Mouse (Mus musculus): ENCODE measurements around the gene Slitrk4.

Slitrk4 gene

GRCm38 (mm10) chrX:64276290-64277125 lies at the start of gene Slitrk4:
Gene Slitrk4 (minus strand): TSS chrX:64276996.
- peak; percentile 17 for DNase-seq (ENCODE audit: low read depth, low spot score)

DNA sequence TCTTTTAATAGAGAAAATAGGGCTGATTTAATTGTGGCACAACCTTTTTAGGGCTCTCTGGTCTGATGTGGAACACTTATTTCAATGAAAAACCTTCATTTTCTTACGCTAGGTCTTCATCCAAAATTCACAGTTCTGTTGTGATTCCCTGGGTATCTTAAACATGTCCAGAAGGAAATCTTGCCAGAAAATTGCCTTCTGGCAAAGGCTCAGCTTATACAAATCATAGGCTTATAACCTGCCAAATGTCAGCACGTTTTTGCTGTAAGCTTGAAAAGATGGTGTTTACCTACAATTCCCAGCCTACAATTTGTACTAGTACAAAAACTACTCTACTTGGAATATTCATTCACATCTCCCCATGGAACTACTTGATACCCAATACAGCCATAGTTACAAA lies 42.7 kb upstream of the Slitrk4 start:
- DNase-seq (ENCODE audit: low read depth, low spot score): no peak

- peak; percentile 2 for DNase-seq (ENCODE audit: low read depth, low spot score)
These were observed 1.1 kb upstream of the Slitrk4 start for GRCm38 (mm10) chrX:64277991-64278301.

DNA sequence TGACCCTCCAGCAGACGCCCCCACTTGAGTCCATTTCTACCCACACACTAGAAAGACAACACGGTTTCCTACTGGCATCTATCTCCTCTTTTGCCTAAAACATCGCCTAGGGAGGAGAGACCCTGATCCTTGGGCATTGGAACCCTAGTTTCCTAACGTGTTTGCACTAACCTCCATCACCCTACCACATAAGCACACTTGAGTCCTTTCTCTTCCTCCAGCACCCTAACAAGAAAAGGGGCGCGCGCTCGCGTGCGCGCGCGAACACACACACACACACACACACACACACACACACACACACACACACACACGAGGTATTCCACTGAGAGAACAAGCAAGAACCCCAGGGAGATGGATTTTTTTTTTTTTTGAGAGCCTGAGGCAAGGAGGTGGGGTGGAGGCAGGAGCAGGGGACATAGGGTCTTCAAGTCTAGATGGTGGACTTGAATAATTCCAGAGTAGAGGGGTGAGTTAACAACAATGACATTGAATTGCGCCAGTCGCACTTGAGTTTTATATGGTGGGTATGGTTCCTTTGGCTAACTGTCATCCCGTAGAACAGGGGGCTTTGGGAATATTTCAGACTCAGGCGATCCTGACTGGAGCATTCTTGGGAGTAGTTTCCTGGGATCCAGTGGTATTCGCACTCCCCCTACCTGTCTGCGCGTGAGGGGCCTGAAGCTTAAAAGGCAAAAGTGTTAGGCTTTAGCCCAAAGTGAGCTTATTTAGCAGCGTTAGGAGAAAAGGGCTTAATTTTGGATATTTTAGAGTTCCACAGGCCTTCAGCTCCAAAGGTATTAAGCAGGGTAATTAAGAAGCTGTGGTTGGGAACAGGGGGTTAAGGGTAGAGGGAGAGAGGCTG lies 562 bp upstream of the Slitrk4 start:
- no peak for DNase-seq (ENCODE audit: low read depth, low spot score)

DNA sequence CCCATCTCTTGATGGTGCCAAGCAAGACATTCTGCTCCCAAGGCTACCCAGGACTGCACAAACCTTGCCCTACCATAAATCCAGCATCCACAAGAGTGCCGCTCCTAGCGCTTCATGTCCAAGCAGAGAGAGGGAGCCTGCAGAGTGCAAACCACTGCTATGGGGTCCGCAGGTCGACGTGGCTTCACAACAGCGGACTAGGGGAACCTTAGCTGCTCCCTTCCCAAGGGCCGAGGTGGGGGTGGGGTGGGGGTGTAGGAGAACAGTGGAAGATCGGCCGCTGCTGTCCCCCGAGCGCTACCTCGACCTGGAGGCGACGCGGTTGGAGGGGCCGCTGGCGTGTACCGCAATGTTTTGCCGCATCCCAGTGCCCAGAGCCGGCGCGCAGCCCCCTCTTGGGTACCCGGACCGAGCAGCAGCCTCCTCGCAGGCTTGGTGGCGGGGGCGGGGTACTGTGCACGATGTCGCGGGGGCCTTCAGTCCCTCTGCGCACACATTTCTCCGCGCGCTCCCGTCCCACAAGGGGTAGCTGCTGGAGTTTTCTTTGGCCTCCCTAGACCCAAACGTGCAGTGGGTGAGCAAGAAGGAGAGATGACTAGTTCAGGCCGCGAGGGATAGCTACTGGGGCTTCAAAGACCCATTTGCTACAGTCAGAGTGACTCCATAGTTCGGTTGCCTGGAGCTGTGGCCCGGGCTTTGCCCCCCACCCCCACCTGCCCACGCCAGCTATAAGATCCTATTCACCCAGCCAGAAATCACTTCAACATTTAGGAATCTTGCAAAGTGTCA lies 1.1 kb downstream of the Slitrk4 start:
- peak; percentile 0 for DNase-seq (ENCODE audit: low read depth, low spot score)

GRCm38 (mm10) chrX:64263481-64263880 lies 13.3 kb downstream of the Slitrk4 start:
- DNase-seq (ENCODE audit: low read depth, low spot score): no peak
